Mouse (Mus musculus) spleen, adult 2 months (tissue): ENCODE measurements around the gene Pcgf2. TPM values are rescaled to one million over a fixed set of nuclear protein-coding genes. Genes with fewer than 3 reads are reported as not detected.

Experiments
- DNase-seq, 2 experiments: peaks; one replicate each; pipeline versions ENCODE4 v3.0.0 to v3.0.0-alpha.2; 2012 to 2021; ENCODE audit warnings: low spot score in 2 of 2, low read depth in 1 of 2
- H3K27ac ChIP-seq: fragments of 200-500 bp; 2 replicates; pipeline ENCODE4 v1.5.1; 2012; ENCODE audit warnings: low read length, inconsistent platforms; ENCODE audit not compliant: insufficient read depth
- H3K27me3 ChIP-seq: fragments of 200-500 bp; 2 replicates; pipeline ENCODE4 v1.6.1; 2012; ENCODE audit warnings: mild to moderate bottlenecking, moderate library complexity, low read length, inconsistent platforms; ENCODE audit not compliant: control insufficient read depth, insufficient read depth
- H3K36me3 ChIP-seq: fragments of 200-500 bp; 2 replicates; pipeline ENCODE4 v1.6.1; 2012; ENCODE audit warnings: mild to moderate bottlenecking, low read length, inconsistent platforms; ENCODE audit not compliant: control insufficient read depth, insufficient read depth
- H3K4me1 ChIP-seq: fragments of 200-500 bp; 2 replicates; pipeline ENCODE4 v1.6.1; 2011; ENCODE audit warnings: inconsistent platforms; ENCODE audit not compliant: control insufficient read depth, insufficient read depth, insufficient read length
- H3K4me3 ChIP-seq: fragments of 200-500 bp; 2 replicates; pipeline ENCODE4 v1.5.1; 2011; ENCODE audit warnings: mild to moderate bottlenecking, inconsistent platforms; ENCODE audit not compliant: insufficient read depth, insufficient read length; ENCODE audit errors: extremely low read depth
- CTCF ChIP-seq: fragments of 200-500 bp; IDR thresholded peaks from 2 replicates; pipeline ENCODE4 v1.5.1; 2011; ENCODE audit warnings: mild to moderate bottlenecking, inconsistent platforms; ENCODE audit not compliant: insufficient read depth, insufficient read length, insufficient replicate concordance; ENCODE audit errors: extremely low read depth
- POLR2A ChIP-seq: fragments of 200-500 bp; IDR thresholded peaks from 2 replicates; pipeline ENCODE4 v1.6.1; 2011; ENCODE audit warnings: low read depth, low read length, inconsistent platforms
- WGBS: fragments of 180-500 bp; shearing (Covaris S2); methylation state at CpG from one replicate; pipeline ENCODE4 v1.1.7; 2018; 5-methylcytosine and 5-hydroxymethylcytosine counted together
- polyA plus RNA-seq: library from polyadenylated mRNA; depleted of rRNA; stranded (reverse); fragments of >200 nt; gene quantifications from 2 replicates; pipeline ENCODE4 v1.2.3, GENCODE M21; 2012

Pcgf2 gene
- polyA plus RNA-seq, 1 experiment = 10.0 TPM

DNA sequence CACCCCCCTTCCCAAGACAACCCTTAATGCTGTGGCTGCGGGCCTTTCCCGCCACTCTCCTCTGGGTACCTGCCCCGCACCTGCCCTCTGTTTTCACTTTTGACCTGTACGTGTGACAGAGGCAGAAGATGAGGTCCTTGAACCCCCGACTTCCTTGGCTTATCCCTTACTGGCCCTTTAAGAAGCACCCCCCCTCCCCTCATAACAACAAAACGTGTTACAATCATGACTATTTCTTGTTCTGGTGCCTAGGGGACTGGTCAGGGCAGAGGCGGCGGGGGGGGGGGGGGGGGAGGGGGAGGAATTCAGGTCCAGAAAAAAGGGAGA lies 36.0 kb downstream of the Pcgf2 start:
- Histone ChIP-seq H3K4me1 (peaks cover 4% of the 10 kb centered on the region; the same call in 1 of the 2 replicates), H3K27me3 (no peaks in the 10 kb centered on the region), H3K36me3 (peaks cover 22% of the 10 kb centered on the region), H3K4me3 (peak overlapping the region; percentile 70), H3K27ac (peak overlapping the region; percentile 68)
- DNase-seq = no peak
- under 1% methylated on average over 8 of the region's 8 CpGs for WGBS
- TF ChIP-seq POLR2A (no peak), CTCF (no peak)

DNA sequence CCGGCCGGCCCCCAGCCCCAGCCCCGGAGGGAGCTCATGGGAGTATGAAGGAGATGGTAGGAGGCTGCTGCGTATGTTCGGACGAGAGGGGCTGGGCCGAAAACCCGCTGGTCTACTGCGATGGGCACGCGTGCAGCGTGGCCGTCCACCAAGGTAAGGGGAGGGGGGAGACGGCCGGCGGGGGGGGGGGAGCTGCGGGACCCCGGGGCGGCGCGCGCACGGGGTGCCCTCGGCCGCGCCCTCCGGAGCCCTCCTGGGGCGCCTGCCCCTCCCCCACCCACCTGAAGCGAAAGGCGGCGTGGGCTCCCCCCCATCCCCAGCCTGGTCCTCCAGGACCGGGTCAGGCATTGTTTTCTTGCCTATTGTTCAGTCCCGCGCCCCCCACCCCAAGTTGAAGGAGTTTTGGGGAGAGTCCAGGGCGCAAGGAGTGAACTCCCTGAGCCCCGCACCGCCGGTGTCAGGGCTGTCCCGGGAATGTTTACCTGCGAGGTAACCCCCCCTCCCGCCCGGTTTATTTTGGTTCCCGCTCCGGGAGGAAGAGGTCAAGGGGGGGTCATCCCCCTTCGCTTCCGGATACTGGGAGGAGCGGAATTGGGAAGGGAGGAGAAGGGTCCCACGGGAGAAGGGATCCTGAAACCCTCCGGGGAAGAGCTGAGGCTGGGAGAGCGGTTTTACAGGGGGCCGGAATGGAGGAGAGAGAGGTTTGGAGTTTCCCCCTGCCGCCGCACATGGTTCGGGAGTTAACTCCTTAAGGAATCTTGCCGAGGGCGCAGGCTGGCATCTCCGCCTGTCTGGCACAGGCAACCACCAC lies 36.6 kb downstream of the Pcgf2 start:
- 2% methylated on average over 32 of the region's 57 CpGs for WGBS
- Histone ChIP-seq H3K27me3 (no peaks in the 10 kb centered on the region), H3K4me3 (peak overlapping the region; percentile 70), H3K4me1 (peaks cover 8% of the 10 kb centered on the region; the same call in 1 of the 2 replicates), H3K27ac (peak overlapping the region; percentile 68), H3K36me3 (peaks cover 17% of the 10 kb centered on the region)
- TF ChIP-seq CTCF = no peak
- no peak for TF ChIP-seq POLR2A
- DNase-seq = no peak

DNA sequence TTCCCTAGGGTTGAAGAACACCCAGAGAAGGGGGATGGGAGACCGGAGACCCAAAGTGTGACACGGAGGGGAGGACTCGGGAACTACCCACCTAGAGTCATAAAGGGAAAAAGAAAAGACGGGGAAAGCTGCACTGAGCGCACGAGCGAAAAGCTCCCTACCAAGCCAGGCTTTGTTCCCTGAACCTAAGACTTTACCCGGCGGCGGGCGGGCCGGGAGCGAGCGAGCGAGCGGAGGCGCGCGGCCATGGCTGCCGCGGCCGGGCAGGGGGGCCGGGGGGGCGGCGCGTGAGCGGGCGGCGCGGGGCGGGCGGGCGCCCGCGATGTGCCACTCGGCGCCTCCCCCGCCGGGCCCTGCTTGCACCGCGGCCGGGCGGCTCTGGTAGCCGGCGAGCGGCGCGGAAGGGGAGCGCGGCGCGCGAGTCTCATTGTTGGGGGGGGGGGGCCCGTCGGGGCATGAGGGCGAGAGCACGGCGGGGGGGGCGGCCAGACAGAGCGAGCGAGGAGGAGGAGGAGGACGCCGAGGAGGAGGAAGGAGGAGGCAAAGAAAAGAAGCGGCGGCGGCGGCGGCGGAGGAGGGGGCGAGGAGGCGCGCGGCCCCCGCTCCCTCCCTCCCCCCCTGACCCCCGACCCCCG lies 37.3 kb downstream of the Pcgf2 start, which contains the start of gene Mllt6:
Gene Mllt6, plus strand, starts transcription at position 522 of the 635 bp plus-strand sequence.
- peak in 1 of 2 experiments; percentile 61 for DNase-seq
- WGBS = under 1% methylated on average over 36 of the region's 76 CpGs
- H3K27ac ChIP-seq = peak within 1 kb of the TSS; percentile 99

DNA sequence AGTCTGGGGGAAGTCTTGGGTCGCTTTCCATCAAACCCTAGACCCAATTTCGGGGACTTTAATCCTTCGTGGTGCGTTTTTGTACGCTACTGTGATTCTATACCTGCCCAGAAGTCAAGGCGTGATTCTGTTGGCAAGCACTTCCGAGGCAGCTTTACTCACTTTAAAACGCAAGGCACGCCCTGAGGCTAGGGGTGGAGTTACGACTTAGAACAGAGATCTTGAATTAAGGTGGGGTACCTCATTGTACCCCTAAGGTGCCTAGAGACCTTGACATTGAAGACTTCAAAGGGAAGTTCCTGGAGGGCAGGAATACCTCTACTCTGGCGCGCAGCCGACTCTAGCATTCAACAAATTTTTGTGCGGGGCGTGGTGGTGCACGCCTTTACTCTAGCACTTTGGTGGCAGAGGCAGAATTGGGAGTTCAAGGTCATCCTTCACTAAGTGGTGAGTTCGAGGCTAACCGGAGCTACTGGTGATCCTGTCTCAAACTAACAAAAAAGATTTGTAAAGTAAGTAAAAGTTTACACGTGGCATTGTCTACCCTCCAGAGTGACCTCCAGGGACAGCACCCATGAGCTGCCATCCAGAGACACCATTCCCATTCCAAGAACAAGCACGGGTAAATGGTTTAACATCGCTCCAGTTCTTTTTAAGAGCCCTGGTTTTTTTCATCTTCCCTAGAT lies 37.9 kb downstream of the Pcgf2 start:
- Histone ChIP-seq H3K27ac (peak overlapping the region; percentile 99), H3K4me1 (peaks cover 10% of the 10 kb centered on the region; the same call in 1 of the 2 replicates), H3K27me3 (no peaks in the 10 kb centered on the region), H3K4me3 (peak overlapping the region; percentile 70), H3K36me3 (peaks cover 8% of the 10 kb centered on the region)
- DNase-seq = peak in 1 of 2 experiments; percentile 54
- TF ChIP-seq POLR2A (no peak; the same call in 1 of the 2 replicates), CTCF (no peak)
- WGBS = 2% methylated on average over 21 of the region's 21 CpGs

More for the DNA sequence above, 37.3 kb downstream of the Pcgf2 start, which contains the start of gene Mllt6:
- peaks cover 10% of the 10 kb centered on the region for H3K36me3 ChIP-seq
- H3K27me3 ChIP-seq = no peaks in the 10 kb centered on the region
- no peak; the same call in 1 of the 2 replicates for TF ChIP-seq POLR2A
- TF ChIP-seq CTCF = no peak
- H3K4me1 ChIP-seq = peaks cover 10% of the 10 kb centered on the region; the same call in 1 of the 2 replicates
- H3K4me3 ChIP-seq = peak within 1 kb of the TSS; percentile 70

DNA sequence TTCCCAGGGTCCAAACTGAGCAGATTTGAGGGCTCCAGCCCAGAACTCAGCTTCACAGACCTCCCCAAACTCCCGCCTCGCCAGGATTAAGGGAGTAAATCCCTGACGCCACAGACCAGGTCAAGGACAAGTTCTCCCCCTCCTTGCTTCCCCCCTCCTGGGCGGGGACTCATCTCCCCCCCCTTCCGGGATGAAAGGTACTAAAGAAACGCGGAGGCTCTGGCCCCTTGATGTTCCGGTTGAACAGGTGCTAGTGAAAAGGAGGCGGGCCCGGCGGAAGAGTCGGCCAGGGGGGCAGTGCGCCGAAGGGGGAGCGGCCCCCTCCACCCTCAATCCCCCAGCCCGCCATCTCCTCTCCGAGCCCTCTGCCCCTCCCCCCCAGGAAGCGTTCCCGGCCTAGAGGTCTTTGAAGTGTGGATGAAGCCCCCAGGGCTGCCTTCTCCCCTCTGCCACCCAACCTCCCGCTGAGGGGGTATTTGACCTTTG lies 38.6 kb downstream of the Pcgf2 start:
- no peaks in the 10 kb centered on the region for H3K27me3 ChIP-seq
- peak overlapping the region; percentile 70 for H3K4me3 ChIP-seq
- peaks cover 3% of the 10 kb centered on the region for H3K36me3 ChIP-seq
- H3K4me1 ChIP-seq = peaks cover 10% of the 10 kb centered on the region; the same call in 1 of the 2 replicates
- 2% methylated on average over 20 of the region's 20 CpGs for WGBS
- TF ChIP-seq POLR2A = no peak; the same call in 1 of the 2 replicates
- no peak for TF ChIP-seq CTCF
- peak in 1 of 2 experiments; percentile 80 for DNase-seq
- H3K27ac ChIP-seq = peak overlapping the region; percentile 99

DNA sequence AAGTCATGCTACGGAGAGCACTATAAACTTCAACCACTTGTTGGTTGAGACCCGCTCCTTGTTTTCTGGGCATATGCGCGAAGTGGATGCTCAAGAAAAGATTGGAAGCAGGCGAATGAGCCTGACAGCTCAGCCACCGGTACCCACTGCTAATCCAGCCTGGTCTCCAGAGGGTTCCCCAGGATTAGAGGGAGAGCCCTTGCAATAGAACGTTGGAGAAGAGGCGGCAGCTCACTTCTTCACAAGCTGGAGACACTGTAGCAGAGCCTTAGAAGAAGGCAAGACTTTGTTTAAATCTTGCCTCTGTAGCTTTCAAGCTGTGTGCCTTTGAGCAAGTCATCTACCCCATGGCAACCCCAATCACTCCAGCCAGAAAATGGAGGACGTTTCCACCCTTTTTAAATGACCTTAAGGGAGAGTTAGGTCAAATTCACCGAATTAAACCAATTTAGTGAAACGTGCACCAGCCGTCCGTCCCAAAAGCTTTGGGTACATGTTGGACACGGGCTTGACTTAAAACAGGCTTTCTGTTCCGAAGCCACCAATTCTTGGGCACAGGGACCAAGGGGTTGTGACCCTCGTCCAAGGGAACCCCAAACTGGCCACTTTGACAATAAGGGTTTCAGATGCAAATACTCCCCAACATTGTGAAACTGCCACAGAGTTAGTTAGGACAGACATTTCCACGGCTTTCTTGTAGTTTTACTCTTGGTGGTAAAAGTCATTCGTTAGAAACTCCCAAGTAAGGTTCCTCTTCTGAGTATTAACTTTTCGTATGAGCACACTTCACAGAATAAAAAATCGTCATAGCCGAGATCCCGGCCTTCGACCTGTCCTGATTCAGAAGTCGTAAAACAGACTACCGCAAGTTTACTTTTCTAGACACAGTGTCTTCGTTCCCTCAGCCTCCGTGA lies 39.3 kb downstream of the Pcgf2 start:
- Histone ChIP-seq H3K36me3 (no peaks in the 10 kb centered on the region; the same call in 1 of the 2 replicates), H3K27ac (peak overlapping the region; percentile 99), H3K4me1 (peaks cover 10% of the 10 kb centered on the region; the same call in 1 of the 2 replicates), H3K27me3 (no peaks in the 10 kb centered on the region), H3K4me3 (peak overlapping the region; percentile 90)
- 5% methylated on average over 27 of the region's 27 CpGs for WGBS
- no peak for TF ChIP-seq POLR2A
- TF ChIP-seq CTCF = no peak
- no peak for DNase-seq
